Mouse (Mus musculus) T-helper 2 cell (primary cell): Measurements from ENCODE around the gene Olfr714.
"Not testable (repeated sequence)": the region's sequence is repeated elsewhere in the genome, so short reads cannot be mapped to it uniquely, and the experiment has no call there.

ENCODE experiments used
- in situ Hi-C: fragments of 300-600 bp; cut with MboI, MseI; formaldehyde crosslinking; loops from one replicate; pipeline ENCODE4 v1.15.1; 2025; ENCODE audit warnings: high pct_unique_total_duplicates

Gene Olfr714

DNA sequence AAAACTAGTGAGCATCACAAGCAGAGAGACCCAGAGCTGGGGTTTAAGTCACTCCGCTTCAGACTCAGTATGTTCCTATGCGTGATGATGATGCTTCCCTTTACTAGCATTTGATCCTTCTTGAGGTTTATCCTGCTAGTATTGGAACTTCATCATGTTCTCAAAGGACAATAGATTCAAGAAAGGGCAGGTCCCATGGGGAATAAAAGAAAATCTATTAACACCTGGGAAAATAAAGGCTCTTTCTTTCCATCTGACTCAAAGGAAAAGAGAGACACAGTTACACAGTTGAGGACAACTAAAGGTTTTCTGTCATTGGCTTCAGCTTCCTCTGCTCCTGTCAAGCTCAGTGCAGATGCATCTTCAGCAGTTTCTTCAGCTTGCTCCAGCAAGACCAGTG is at the start of gene Olfr714:
TSS of gene Olfr714 (plus strand) at position 301 of the 400 bp plus-strand sequence.
- in situ Hi-C loops = no loop called here

GRCm38 (mm10) chr7:107030874-107031273 is 39.9 kb upstream of the Olfr714 start, which contains the start of gene Olfr713:
TSS of gene Olfr713 (plus strand) at chr7:107031174.
- in situ Hi-C loops = loop anchor here (25.0 kb wide), 1 partner anchor 1119 kb away; no protein-coding TSS in a partner anchor

DNA sequence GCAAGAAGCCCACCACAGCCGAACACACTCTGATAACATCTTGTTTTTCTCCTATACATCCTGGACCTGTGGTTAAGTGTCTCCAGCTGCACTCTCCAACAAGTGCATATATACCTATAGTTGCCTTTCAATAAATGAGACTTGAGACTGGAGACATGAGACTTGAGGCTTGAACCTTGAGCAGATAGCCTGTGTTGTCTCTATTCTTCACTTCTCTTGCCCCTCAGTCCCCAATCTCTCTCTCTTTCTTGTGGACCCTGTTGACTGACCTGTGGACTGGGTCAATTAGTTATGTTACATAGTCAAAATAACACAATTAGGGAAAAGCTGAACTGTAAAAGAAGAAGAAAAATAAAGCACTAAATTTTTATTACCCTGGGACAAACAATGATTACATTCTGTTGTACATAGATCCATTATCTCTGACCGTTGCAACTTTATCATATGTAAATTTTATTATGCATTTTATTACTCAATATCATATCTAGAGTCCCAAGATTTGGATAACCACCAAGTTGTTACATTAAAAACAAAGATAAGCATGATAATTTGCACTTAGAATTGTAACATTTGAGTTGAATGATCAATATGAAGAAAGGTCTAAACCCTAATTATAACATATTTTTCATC is 30.7 kb upstream of the Olfr714 start:
- in situ Hi-C loops = loop anchor here (25.0 kb wide), 1 partner anchor 1128 kb away; no protein-coding TSS in a partner anchor

DNA sequence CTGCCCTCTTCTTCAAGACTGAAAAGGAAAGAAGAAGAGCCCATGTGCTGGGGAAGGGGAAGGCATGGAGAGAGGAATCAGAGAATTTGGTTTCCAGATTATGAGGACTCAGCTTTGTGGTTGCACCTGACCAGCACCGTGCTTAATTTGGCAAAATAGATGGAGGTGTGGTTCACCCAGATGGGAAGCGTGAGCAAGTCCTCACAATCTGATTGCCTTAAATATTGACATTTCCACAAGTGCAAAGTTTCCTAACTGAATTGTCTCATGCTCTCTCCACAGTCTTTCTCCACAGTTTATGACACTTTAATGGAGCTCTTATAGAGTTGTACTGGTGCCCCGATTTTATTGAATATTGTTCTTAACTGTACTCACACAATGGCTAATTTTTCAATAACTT is 27.6 kb upstream of the Olfr714 start:
- in situ Hi-C loops = loop anchor here (25.0 kb wide), 1 partner anchor 1131 kb away; no protein-coding TSS in a partner anchor

DNA sequence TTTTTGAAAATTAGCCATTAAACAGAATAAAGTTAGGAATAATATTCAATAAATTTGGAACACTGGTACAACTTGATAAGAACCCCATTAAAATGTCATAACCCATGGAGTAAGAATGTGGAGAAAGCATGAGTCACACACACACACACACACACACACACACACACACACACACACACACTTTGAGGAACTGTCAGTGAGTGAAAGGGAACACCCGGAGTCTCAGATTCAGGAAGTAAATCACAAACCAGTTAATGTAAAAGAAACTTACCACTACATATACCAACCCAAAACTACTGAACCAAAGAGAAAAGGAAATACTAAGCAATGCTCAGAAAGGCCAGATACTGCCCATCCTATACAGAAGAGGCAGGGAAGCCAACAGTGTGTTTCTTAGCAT is 26.4 kb upstream of the Olfr714 start:
- in situ Hi-C loops = loop anchor here (25.0 kb wide), 1 partner anchor 1132 kb away; no protein-coding TSS in a partner anchor

GRCm38 (mm10) chr7:107045833-107046232 is 24.9 kb upstream of the Olfr714 start:
- in situ Hi-C loops = loop anchor here (25.0 kb wide), 1 partner anchor 1134 kb away; no protein-coding TSS in a partner anchor

- in situ Hi-C loops = loop anchor here (25.0 kb wide), 1 partner anchor 1135 kb away; no protein-coding TSS in a partner anchor
Observed at GRCm38 (mm10) chr7:107047578-107047977, 23.2 kb upstream of the Olfr714 start.

GRCm38 (mm10) chr7:107092920-107093319 is 22.1 kb downstream of the Olfr714 start, which contains the start of gene Olfr17:
TSS of gene Olfr17 (plus strand) at chr7:107093220.
- in situ Hi-C loops = no loop called here

DNA sequence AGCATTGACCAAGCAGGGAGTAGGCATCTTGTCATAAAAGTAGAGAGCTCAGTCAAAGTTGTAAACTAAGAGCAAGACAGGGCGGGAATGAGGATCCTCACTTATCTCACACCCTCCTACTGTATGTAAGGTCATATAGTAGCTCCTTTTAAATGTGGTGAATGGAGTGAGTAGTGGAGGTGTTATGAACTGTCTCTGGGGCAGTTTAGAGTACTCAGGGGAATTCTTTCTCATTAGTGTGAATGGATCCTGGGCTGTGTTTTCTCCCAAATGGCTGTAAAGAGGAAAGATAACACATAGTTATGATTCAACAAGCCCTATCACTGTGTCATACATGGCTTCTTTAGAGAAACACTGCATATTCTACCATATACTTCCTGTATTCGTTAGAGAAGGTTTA is 39.5 kb downstream of the Olfr714 start, which contains the start of gene Olfr715b:
TSS of gene Olfr715b (minus strand) at position 101 of the 400 bp plus-strand sequence.
- in situ Hi-C loops = not testable (repeated sequence)
